Mouse (Mus musculus) lung, postnatal 25 days (tissue): ENCODE data around the gene Cbx5.
A peak's percentile ranks its signal among the peaks of the same experiment; 100 is the strongest.
"Not testable (repeated sequence)": the region's sequence is repeated elsewhere in the genome, so short reads cannot be mapped to it uniquely, and the experiment has no call there.

Source experiments
- DNase-seq: peaks from one replicate; pipeline ENCODE4 v3.0.0; 2022; ENCODE audit warnings: low spot score

Gene Cbx5

DNA sequence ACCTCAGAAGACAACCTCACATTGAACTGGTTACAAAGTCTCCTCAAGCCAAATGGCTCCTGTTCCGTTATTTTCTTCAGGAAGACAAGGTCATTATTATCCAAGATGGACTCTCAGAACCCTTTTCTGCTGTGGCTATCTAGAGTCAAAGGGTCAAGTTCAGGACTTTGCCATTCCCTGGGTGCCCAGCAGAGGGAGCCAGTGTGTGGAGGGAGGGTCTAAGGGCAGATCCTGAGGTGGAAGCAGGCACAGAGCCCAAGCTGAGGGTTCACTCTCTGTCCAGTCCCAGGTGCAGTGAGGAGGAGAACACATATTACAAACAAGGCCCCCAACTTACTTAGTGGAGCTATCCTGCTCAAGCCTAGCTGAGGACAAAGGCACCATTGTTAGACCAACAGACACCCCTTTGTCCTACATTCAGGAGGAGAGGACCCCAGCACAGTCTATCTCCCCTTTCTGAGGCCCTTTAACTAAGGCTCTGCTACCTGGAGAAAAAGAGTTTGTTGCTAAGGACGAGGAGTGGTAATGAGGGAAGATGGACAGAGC is 10.7 kb upstream of the Cbx5 start:
- peak; percentile 81 for DNase-seq

GRCm38 (mm10) chr15:103249511-103249910 is 9.9 kb upstream of the Cbx5 start:
- not testable (repeated sequence) for DNase-seq

- DNase-seq = no peak
These were observed 9.0 kb upstream of the Cbx5 start for GRCm38 (mm10) chr15:103248401-103249313.

GRCm38 (mm10) chr15:103247782-103248400 is 8.3 kb upstream of the Cbx5 start:
- DNase-seq = no peak

DNA sequence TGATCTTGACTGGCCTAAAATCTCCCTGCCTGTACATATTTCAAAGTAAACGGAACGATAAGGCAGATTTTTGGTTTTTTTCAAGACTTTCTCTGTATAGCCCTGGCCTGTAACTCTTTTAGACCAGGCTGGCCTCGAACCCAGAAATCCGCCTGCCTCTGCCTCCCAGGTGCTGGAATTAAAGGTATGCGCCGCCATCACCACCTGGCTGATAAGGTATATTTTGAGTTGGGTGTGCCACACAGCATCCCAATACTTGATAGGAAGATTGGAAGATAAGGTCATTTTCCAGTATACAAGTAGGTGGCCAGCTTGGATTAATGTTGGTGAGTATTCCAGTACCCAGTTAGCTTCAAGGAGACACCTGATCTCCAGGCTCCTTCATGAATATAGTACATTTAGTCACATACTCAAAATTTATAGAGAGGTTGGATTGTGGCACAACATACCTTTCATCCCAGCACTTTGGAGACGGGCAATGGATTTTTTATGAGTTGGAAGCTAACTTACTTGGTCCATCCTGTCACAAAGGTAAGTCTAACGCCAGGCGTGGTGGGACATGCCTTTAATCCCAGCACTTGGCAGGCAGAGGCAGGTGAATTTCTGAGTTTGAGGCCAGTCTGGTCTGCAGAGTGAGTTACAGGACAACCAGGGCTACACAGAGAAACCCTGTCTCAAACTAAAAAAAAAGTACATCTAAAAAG is 7.6 kb upstream of the Cbx5 start:
- no peak for DNase-seq

- no peak for DNase-seq
These were observed 6.0 kb upstream of the Cbx5 start for GRCm38 (mm10) chr15:103245616-103246015.

DNA sequence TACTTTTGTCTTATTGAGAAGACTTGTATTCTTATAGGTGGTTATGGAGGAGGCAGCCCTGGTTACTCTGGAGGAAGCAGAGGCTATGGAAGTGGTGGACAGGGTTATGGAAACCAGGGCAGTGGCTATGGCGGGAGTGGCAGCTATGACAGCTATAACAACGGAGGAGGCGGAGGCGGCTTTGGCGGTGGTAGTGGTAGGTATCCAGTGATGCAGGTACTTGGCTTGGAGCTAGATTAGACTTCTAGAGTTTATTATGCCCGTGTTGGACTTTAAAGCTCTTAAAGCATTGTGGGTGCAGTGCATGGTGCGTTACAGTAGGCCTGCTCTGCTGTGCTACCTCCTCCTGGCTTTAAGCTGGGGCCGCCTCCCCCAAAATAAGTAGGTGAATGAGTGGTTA is 3.3 kb upstream of the Cbx5 start:
- no peak for DNase-seq

DNA sequence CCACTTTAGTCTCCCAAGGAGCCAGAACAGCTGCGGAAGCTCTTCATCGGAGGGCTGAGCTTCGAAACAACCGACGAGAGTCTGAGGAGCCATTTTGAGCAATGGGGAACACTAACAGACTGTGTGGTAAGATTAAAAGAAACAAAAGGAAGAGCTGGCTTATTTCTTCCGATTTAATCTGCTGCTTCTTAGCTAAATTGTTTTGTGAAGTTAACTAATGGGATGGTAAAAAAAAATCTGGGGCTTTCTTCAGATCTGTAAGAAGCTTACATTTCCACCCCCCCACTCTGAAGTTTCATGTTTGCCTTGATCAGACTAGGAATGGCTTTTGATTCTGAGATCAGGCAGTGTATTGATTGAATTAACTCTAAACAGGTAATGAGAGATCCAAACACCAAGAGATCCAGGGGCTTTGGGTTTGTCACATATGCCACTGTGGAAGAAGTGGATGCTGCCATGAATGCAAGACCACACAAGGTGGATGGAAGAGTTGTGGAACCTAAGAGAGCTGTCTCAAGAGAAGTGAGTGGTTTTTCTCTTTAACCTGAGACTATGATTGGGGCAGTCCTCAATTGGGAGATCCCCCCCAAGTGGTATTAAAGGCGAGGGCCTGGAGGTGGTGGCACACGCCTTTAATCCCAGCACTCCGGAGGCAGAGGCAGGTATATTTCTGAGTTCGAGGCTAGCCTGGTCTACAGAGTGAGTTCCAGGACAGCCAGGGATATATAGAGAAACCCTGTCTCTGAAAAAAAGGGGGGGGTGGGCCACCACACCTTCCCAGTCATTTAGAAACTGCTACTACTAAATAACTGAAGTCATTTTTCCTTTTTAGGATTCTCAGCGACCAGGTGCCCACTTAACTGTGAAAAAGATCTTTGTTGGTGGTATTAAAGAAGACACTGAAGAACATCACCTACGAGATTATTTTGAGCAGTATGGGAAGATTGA is 1.7 kb upstream of the Cbx5 start:
- DNase-seq = not testable (repeated sequence)

DNA sequence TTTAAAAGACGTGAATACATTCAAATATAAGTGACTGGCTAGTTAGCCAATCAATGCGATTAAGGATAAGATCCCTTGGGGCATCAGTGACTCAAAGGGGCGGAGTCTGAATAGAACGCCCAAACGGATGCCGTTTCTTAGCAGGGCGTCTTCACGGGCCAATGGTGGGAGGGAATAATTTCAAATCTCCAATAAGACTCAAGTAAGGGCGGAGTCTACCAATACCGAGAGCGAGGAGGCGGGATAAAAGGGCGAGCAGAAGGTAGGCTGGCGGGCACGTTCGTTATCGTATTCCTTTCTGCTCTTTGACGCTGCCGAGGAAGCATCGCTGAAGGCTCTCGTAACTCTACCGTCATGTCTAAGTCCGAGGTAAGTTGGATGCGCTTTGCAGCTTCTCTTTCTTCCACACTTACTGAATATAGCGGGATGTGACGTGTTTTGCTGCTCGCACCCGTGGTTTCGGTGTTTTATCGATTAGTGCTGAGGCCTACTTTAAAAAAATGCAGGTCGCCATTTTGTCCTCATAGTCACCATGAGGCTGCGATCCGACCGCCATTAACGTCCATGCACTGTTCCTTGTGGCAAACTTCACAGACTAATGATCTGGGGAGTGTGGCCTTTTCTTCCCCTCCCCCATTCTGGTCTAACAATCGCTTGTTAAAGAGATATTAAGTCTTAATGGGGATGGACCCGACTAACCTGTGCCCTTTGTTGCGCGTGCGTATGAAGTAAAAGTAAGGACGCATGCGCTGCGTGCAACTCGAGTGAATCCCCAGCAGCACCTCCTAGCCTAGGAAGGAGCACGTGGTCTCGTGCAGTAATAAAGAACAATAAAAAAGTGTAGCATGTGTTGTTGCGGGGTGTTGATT is 778 bp upstream of the Cbx5 start, which contains the start of gene Hnrnpa1:
Hnrnpa1 (plus strand) TSS at position 273 of the 869 bp plus-strand sequence.
- DNase-seq = peak; percentile 98

- peak; percentile 97 for DNase-seq
These were observed 409 bp downstream of the Cbx5 start for GRCm38 (mm10) chr15:103239130-103239684.

- no peak for DNase-seq
These were observed 2.3 kb downstream of the Cbx5 start for GRCm38 (mm10) chr15:103237295-103237694.

DNA sequence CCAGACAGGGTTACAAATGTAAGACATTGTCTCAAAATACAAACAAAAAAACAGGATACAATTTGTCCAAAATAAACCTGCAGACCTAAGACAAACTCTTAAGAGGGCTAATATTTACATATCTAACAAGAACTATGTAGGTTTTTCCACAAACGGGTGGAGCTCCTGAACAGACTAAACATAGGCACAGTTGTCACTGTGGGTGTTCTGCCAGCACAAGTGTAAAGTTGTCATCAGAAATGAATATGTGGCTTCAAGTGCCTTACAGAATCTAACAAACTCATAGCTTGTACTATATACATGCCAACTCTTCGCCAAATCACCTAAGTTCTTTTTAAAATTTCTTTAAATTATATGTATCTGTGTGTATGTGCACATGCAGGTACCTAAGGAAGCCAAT is 6.5 kb downstream of the Cbx5 start:
- DNase-seq = no peak

DNA sequence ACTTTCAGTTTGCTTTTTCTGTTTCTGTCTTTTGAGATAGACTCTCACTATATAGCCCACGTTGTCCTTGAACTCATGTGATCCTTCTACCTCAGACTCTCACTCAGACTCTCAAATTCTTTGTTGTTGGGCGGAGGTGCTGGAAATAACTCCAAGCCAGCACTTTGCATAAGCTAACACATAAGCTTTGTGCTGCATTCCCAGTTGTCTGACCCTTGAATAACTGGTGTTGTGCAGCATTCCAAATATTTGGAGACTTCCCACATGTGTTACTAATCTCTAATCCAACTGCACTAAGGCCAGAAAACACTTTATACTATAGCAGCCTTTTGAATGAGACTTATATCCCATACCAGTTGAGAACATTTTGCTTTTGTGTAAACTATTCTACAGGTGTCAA is 10.7 kb downstream of the Cbx5 start:
- DNase-seq = peak; percentile 18

DNA sequence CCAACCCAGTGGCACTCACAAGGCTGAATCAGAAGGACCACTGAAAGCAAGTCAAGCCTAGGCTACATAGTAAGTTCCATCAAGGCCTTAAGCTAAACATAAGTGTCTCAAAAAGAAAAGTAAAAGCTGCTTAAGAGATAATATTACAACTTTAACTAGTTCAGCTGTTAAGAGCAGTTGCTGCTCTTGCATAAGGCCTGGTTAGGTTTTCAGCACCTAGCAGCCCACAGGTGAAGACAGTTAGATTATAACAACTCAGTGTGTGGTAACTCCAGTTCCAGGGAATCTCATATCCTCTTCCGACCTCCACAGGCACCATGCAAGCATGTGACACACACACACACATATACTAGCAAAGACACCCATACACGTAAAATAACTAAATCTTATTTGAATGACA is 12.0 kb downstream of the Cbx5 start:
- DNase-seq = no peak

DNA sequence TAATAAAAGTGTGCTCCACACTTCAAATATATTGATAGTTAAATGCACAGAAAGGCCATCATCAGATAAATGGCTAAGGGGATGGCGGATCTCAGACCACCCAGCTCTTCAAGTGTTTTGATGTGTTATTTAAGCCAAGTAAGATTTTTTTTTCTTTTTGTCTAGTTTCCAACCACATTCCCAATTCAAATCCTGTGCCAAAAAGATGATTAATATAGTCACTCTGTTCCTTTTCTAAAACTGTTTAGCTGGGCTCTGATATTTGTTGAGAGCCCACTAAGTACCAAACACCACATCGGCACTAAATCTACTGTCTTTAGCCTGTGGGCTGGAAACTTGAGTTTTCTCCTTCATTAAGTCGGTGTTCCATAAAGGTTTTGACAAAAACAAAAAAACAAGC is 12.6 kb downstream of the Cbx5 start:
- no peak for DNase-seq

- DNase-seq = no peak
These were observed 15.5 kb downstream of the Cbx5 start for GRCm38 (mm10) chr15:103224161-103224560.

GRCm38 (mm10) chr15:103221386-103221785 is 18.2 kb downstream of the Cbx5 start:
- no peak for DNase-seq

DNA sequence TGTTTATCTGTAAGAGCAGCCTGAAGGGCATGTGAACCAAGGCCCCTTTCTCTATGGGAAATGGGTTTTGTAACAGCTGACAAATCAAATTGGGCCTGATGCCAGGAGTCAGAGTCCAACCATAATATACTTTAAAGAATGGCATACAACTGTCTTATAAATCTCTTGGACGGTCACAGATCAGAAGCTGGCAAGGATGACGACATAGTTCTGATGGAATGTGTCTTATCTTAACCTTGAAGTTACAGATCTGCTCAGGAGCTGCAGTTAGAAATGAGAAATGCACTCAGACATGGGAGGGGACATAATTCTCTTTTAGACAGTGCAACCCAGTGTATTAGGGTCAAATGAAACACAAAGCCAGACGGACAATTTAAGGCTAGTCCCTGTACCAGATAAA is 18.8 kb downstream of the Cbx5 start:
- DNase-seq = no peak

- DNase-seq = no peak
These were observed 23.6 kb downstream of the Cbx5 start for GRCm38 (mm10) chr15:103216052-103216451.
